In genomic region chr4:97675741-97676578, GRCm38 (mm10) we compare ENCODE assay signal across 12 mouse cellular contexts.
DNase-seq lines count a peak whose midpoint lies in the region; ATAC-seq and TF ChIP-seq lines count a peak whose summit lies in the region.
"Had no signal": no experiment of that assay in that cellular context is flagged by ENCODE, and none has a peak within 500 bp of the region (broad histone marks: within the 10 kb centered on the region; RNA-seq: fewer than 3 reads in every experiment).

No protein-coding gene starts in this region.

- no peak overlapping the region for H3K4me3 ChIP-seq in heart, embryonic 10.5 days
- no peak overlapping the region for H3K4me3 ChIP-seq in MEL (ENCODE audit: control insufficient read depth in 1 of 2, insufficient read depth in 1 of 2, low read depth in 2 of 2, low read length in 2 of 2)
- no peak overlapping the region for H3K4me3 ChIP-seq in forebrain, embryonic 14.5 days (ENCODE audit: low read depth, low read length)
- peak overlapping the region; percentile 28; the same call in 1 of the 2 replicates for H3K4me3 ChIP-seq in midbrain, embryonic 10.5 days
- H3K4me3 ChIP-seq: megakaryocyte, embryonic 14.5 days had no signal

- H3K36me3 ChIP-seq in heart, embryonic 10.5 days = no peaks in the 10 kb centered on the region
- H3K36me3 ChIP-seq in MEL (ENCODE audit: control insufficient read depth in 1 of 2, insufficient read depth in 2 of 2, low read length in 2 of 2) = no peaks in the 10 kb centered on the region; a peak in 1 of 4 replicates
- H3K36me3 ChIP-seq in forebrain, embryonic 14.5 days (ENCODE audit: control insufficient read depth, insufficient read depth, low read length) = no peaks in the 10 kb centered on the region
- no peaks in the 10 kb centered on the region for H3K36me3 ChIP-seq in midbrain, embryonic 10.5 days

- TF ChIP-seq CTCF in MEL (IDR thresholded peaks at IDR 0.05 in 2 of 3, conservative IDR thresholded peaks at IDR 0.05 in 1 of 3; ENCODE audit: control insufficient read depth in 1 of 3, insufficient read depth in 1 of 3, low read depth in 2 of 3, low read length in 3 of 3, poor library complexity in 1 of 3, severe bottlenecking in 1 of 3) = peak in 1 of 3 experiments; percentile 42; a peak in 3 of 6 replicates

- peak; percentile 84 for ATAC-seq in forebrain, embryonic 14.5 days
- ATAC-seq: CD4-positive, CD25-positive, alpha-beta regulatory T cell, adult 4 months had no signal

- peak overlapping the region; percentile 43 for H3K4me2 ChIP-seq in forebrain, embryonic 14.5 days (ENCODE audit: low read length)

- intact Hi-C loops in heart, postnatal 25 days (cut with DNase I) = loop anchor here (5.0 to 10.0 kb wide), 2 partner anchors 71 to 649 kb away; no protein-coding TSS in a partner anchor

- H3K9me3 ChIP-seq in heart, embryonic 10.5 days = no peaks in the 10 kb centered on the region
- no peaks in the 10 kb centered on the region for H3K9me3 ChIP-seq in MEL (replicated peaks; ENCODE audit: insufficient read depth, low read length)
- H3K9me3 ChIP-seq in forebrain, embryonic 14.5 days (replicated peaks; ENCODE audit: control insufficient read depth, low read length) = no peaks in the 10 kb centered on the region
- H3K9me3 ChIP-seq in midbrain, embryonic 10.5 days (replicated peaks) = no peaks in the 10 kb centered on the region
- H3K9me3 ChIP-seq: megakaryocyte, embryonic 14.5 days had no signal

- H3K27me3 ChIP-seq in heart, embryonic 10.5 days (ENCODE audit: insufficient read depth, poor library complexity, severe bottlenecking) = no peaks in the 10 kb centered on the region
- H3K27me3 ChIP-seq in MEL (ENCODE audit: control insufficient read depth in 1 of 2, insufficient read depth in 2 of 2, low read length in 2 of 2) = peaks cover 0 to 4% of the 10 kb centered on the region in 2 experiments; a peak in 1 of 4 replicates
- H3K27me3 ChIP-seq in forebrain, embryonic 14.5 days (replicated peaks; ENCODE audit: control insufficient read depth, insufficient read depth, low read length) = no peaks in the 10 kb centered on the region
- no peaks in the 10 kb centered on the region; the same call in none of the 2 replicates for H3K27me3 ChIP-seq in midbrain, embryonic 10.5 days (ENCODE audit: low read depth, poor library complexity, severe bottlenecking)

- peak; percentile 60 for TF ChIP-seq RAD21 in MEL (IDR thresholded peaks at IDR 0.05; ENCODE audit: low read depth, low read length)

- H3K4me1 ChIP-seq in heart, embryonic 10.5 days = no peaks in the 10 kb centered on the region
- peaks cover 0 to 7% of the 10 kb centered on the region in 2 experiments; a peak in 2 of 4 replicates for H3K4me1 ChIP-seq in MEL (ENCODE audit: control insufficient read depth in 1 of 2, insufficient read depth in 2 of 2, low read length in 2 of 2)
- peaks cover 13% of the 10 kb centered on the region; the same call in 1 of the 2 replicates for H3K4me1 ChIP-seq in forebrain, embryonic 14.5 days (ENCODE audit: control insufficient read depth, insufficient read depth, low read length)
- peaks cover 27% of the 10 kb centered on the region for H3K4me1 ChIP-seq in midbrain, embryonic 10.5 days

- no peak for TF ChIP-seq POLR2A in MEL (IDR thresholded peaks at IDR 0.05; ENCODE audit: control insufficient read depth in 1 of 2, insufficient read depth in 1 of 2, low read depth in 1 of 2, low read length in 2 of 2, poor library complexity in 1 of 2)

- peak overlapping the region; percentile 23; the same call in 1 of the 2 replicates for H3K27ac ChIP-seq in heart, embryonic 10.5 days
- no peak overlapping the region for H3K27ac ChIP-seq in MEL (ENCODE audit: control insufficient read depth, low read depth, low read length)
- peak overlapping the region; percentile 15; the same call in 1 of the 2 replicates for H3K27ac ChIP-seq in forebrain, embryonic 14.5 days (ENCODE audit: low read depth, low read length)
- no peak overlapping the region for H3K27ac ChIP-seq in midbrain, embryonic 10.5 days (replicated peaks)

- no peak overlapping the region for H3K9ac ChIP-seq in MEL (ENCODE audit: control insufficient read depth, low read depth, low read length, poor library complexity, severe bottlenecking)
- peak overlapping the region; percentile 48 for H3K9ac ChIP-seq in forebrain, embryonic 14.5 days (ENCODE audit: low read length)

- WGBS in heart, embryonic 10.5 days = 59% methylated on average over 16 of the region's 16 CpGs
- WGBS in forebrain, embryonic 14.5 days = 14% methylated on average over 16 of the region's 16 CpGs
- 41% methylated on average over 16 of the region's 16 CpGs for WGBS in midbrain, embryonic 10.5 days

- H3K79me2 ChIP-seq in MEL (ENCODE audit: control insufficient read depth, insufficient read depth, low read length, poor library complexity) = no peaks in the 10 kb centered on the region

- TF ChIP-seq EP300 in MEL (IDR thresholded peaks at IDR 0.05; ENCODE audit: low read depth in 1 of 2, low read length in 2 of 2) = no peak

- no peak for DNase-seq in heart, embryonic 10.5 days (ENCODE audit: low spot score)
- no peak for DNase-seq in heart, postnatal 25 days (ENCODE audit: low spot score)
- DNase-seq in MEL (ENCODE audit: low read depth, low spot score) = no peak
- DNase-seq in forebrain, embryonic 14.5 days (ENCODE audit: low spot score) = peak; percentile 82
- no peak for DNase-seq in midbrain, embryonic 10.5 days (ENCODE audit: low spot score)
- no peak for DNase-seq in urinary bladder, postnatal 4 days (ENCODE audit: low spot score in 2 of 2)
- DNase-seq in B cell, adult 2 months = no peak
- DNase-seq in left cerebral cortex, adult 18-20 months (ENCODE audit: low spot score in 2 of 2) = no peak
- DNase-seq: adrenal gland, adult 8-10 months; kidney, postnatal 36 days had no signal

TF ChIP-seq in MEL, 35 proteins besides CTCF, POLR2A, EP300 and RAD21:
- TF ChIP-seq ZC3H11A (IDR thresholded peaks at IDR 0.05; ENCODE audit: low read depth, low read length) (peak; percentile 40; the same call in 1 of the 2 replicates), HCFC1 (IDR thresholded peaks at IDR 0.05; ENCODE audit: low read depth, low read length) (no peak), SMC3 (IDR thresholded peaks at IDR 0.05; ENCODE audit: low read depth, low read length) (peak; percentile 55), KAT2A (conservative IDR thresholded peaks at IDR 0.05; ENCODE audit: low read depth, low read length) (no peak), GATA1 (IDR thresholded peaks at IDR 0.05; ENCODE audit: low read depth, low read length) (no peak)

Comparison
In these comparisons a context has a peak if more than half of its experiments do, and no peak if none do; other contexts are left out.
1. H3K27ac ChIP-seq: peak in heart, embryonic 10.5 days (single experiment) and forebrain, embryonic 14.5 days (single experiment); none in MEL (single experiment) and midbrain, embryonic 10.5 days (single experiment).